Mouse (Mus musculus) spleen, postnatal 36 days (tissue): ENCODE measurements around the gene Tcea3.

ENCODE experiments used
- DNase-seq, 2 experiments: peaks; one replicate each; pipeline ENCODE4 v3.0.0; 2022; ENCODE audit warnings: low spot score in 2 of 2, mixed read lengths in 1 of 2

Gene Tcea3

DNA sequence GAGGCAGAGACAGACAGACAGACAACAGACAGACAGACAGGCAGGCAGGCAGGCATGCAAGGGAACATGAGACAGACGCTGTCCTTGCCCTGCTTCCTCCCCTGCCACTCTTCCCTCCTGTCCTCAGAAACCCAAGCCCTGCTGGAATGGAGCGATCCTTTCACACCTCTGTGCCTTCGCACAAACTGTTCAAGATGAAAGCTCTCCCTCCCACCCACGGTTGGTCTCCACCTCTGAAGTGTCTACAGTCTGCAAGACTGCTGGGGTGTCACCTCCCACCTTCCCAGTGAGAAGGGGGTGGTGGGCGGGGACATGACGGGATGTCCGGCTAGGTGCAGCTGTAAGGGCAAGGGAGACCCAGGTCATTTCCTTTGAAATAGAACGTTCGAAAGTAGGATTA is 34.1 kb downstream of the Tcea3 start:
- no peak for DNase-seq

DNA sequence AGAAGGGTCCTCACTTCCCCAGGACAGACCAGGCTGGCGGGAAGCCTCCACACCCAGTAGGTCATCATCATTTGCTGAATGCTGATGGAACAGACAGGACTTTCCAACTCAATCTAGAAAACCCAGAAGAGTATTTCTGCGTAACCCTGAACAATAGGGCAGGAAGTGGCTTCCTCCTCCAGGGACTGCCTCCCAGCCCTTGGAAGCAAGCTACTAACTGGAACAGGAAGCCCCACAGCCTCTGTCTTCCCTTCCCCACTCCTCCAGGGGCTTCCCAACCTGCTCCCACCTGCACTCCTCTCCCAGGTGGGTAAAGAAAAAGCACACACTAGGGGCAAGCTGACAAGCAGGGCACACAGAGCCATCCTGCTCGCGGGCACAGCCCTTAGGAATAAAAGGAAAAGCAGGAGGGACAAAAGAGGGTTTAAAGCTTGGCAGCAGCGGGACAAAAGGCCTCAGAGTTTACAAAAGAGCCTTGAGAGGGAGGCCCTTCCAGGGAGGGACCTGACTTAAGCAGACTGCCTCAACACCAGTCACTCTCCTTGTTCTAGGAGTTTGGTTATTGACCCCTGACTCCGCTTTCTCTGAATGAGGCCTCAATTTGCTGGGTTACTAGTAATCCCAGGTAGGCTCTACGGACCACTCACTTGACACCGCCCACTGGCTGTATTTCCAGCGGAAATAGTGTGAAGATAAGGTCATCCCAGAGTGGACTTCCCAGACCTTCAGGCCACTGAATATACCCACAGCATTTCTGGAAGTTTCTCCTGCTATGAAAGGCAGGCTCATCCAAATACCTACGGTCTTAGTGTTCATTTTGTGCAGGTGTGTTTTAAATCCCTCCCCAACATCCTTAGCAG is 35.3 kb downstream of the Tcea3 start:
- no peak for DNase-seq

DNA sequence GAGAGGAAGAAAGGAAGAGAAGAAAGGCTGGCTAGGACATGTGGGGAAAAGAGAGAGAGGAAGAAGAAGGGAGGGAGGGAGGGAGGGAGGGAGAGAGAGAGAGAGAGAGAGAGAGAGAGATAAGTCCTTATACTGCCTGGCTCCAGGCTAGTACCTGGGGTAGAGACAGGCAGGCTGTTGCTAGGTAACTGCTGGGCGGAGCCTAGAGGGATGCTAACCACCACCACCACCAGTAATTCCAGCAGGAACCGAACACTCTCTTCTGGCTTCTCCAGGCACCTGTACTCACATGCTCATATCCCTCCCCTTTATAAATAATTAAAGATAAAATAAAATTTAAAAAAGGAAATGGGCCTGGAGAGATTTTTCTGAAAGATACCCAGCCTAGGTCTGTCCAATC is 36.3 kb downstream of the Tcea3 start:
- no peak for DNase-seq

DNA sequence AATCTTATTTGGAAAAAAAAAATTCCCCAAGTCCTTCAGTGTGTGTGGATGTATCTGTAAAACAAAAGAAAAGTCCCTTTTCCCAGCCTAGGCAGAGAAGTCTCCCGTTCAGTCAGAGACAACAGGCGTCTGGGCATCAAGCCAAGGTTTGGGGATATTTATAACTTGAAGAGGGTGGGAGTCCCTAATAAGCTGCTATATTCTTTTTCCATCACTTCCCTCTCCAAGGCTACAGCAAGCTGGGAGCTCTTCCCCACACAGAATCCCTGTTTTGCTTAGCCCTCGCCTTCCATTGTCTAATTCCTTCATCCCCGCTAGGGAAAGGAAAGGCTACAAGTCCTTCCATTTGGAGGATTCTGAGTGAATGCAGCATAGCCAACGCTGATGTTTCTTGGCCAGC is 36.9 kb downstream of the Tcea3 start, which contains the start of gene Zfp46:
Gene Zfp46, plus strand, starts transcription at position 229 of the 400 bp plus-strand sequence.
- DNase-seq = peak; percentile 14 to 40

DNA sequence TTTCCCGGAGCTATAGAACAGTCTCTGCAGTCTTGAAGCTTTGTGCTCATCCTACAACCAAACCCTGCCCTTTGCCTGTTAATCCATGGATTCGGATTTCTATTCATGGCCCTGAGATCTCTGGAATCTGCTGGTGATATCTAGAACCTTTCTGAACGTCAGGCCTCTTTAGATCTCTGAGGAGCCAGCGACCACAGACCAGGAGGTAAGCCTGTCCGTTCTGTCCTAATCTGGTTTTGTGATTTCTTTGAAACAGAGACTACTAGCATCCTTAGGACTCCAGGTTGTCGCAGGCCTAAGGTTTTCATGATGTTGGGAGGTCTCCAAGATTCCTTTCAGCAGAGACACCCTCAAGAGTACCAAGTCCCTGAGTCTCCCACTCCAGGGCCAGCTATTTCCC is 37.4 kb downstream of the Tcea3 start:
- DNase-seq = no peak

DNA sequence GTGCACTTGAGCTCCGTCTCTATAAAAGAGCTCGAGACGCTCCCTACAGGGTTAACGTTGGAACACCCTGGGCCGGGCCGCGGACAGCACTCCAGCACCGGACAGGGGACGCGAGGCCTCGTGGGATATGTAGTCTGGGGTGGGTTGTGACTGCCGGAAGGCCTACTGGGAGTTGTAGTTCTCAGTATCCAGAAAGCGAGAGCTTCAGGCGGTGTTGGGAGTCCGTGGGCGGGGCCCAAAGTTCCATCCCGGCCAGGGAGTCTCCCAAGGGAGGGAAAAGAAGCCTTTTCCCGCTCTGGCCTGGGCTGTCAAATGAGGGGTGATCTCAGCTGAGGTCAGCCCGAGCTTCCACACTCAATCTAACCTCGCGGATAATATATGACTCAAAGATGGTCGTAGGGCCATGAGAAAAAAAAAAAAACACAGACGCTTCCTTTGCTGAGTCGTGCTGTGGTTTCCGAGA is 37.9 kb downstream of the Tcea3 start:
- DNase-seq = peak; percentile 94 to 95

DNA sequence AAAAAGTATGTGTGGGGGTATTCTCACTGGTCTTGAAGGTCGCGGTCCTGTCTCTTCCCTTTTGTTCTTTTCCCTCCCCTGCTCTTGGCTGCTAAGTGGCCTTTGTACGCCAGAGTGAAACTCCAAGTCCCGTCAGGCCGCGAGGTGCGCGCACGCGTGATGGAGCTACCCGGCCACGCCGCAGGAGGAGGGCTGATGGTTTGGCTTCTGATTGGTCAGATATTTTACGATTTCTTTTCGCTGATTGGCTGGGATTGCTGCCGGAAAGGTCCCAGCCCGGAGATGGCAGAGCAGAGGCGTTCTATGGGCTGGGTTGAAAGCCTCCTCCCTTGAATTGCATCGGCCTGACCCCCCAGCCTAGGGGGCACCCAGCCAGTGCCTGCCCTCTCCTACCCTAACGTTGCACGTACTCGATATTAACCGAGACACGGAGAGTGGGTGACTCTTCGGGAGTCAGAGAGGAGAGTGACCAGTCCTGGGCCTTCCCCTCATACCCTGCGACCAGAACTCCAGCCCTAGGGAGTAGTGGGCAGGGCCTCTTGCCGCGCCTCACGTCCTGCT is 38.4 kb downstream of the Tcea3 start:
- peak; percentile 97 to 98 for DNase-seq

DNA sequence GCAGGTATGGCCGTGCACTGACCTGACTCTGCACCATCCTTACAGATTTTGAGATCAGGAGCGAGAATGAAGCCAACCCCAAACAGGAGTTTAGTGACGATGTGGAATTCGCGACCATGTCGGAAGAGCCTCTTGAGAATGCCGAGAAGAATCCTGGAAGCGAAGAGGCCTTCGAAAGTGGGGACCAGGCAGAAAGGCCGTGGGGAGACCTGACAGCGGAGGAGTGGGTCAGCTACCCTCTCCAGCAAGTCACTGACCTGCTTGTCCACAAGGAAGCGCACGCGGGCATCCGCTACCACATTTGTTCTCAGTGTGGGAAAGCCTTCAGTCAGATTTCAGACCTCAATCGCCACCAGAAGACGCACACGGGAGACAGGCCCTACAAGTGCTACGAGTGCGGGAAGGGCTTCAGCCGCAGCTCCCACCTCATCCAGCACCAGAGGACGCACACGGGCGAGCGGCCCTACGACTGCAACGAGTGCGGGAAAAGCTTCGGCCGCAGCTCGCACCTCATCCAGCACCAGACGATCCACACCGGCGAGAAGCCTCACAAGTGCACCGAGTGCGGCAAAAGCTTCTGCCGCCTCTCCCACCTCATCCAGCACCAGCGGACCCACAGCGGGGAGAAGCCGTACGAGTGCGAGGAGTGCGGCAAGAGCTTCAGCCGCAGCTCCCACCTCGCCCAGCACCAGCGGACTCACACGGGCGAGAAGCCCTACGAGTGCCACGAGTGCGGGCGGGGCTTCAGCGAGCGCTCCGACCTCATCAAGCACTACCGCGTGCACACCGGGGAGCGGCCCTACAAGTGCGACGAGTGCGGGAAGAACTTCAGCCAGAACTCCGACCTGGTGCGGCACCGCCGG is 42.6 kb downstream of the Tcea3 start:
- DNase-seq = no peak

DNA sequence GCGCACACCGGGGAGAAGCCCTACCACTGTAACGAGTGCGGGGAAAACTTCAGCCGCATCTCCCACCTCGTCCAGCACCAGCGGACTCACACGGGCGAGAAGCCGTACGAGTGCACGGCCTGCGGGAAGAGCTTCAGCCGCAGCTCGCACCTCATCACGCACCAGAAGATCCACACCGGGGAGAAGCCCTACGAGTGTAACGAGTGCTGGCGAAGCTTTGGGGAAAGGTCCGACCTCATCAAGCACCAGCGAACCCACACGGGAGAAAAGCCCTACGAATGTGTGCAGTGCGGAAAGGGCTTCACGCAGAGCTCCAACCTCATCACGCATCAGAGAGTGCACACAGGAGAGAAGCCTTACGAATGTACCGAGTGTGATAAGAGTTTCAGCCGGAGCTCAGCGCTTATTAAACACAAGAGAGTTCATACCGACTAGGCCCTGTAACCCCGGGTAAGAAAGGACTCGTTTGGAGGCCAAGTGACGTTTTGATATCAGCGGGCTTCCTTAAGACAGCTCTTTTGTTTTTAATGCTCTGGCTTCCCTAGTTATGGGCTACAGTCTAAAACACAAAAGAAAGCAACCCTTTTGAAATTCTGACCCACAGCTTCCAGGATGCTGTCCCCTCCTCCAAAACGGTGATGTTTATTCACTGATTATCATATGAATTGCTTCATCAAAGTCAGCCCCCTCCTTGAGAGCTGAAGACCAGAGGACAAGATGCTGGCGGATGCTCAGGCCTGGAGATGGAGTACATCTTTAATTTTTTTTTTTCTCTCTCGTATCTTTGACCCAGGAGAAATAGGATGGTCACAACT is 43.5 kb downstream of the Tcea3 start:
- no peak for DNase-seq

DNA sequence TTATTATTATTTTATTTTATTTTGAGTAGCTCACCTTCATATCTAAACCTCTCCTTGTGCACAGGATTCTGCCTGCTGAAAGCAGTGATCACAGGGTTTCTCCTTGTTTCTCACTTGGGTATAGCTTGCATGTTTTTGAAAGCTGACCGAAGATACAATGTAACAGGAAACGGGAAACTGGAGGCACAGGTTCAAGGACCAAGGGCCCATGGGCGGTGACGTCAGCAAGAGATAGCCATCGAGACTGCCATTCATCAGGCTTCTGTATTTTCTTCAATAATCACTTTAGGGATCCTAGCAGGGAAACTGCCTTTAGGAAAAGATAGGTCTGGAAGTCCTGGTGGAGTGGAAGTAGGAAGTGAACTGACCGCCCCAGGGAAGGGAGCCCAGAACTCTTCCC is 44.2 kb downstream of the Tcea3 start:
- no peak for DNase-seq

DNA sequence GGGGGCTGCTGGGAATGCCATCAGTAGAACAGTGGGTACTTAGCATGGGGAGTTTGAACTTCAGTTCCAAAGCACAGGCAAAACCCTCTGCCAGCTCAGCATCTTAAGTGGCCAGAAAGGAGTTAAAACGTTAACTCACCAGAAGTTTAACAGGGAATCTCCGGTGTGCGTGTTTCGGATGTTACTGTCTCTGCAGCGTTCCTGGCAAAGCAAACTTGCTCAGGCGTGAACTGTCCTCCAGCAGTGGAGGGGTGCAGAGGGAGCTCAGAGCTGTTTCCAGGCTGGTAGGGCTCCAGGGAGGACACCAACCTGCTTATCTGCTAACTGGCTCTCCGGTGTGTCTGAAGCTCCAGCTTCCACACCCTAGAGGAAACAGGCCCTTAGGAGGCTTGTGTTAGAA is 48.4 kb downstream of the Tcea3 start:
- DNase-seq = no peak

DNA sequence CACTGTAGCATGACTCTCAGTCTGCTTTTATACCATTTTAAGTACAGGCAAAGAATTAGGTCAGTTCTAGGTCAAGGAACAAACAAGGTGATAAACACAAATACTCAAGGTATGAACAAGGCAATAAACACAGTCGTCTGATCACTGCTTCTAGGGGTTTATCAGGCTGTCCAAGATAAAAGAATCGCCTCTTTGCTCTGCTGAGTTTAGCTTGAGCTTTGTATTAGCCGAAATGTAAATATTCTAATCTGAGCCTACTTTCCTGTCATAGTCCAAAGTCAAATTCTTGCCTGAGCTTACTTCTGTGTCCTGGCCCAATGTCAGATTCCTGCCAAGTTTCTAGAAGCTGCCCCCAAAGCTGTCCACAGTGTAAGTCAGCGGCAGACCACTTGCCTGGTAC is 54.9 kb downstream of the Tcea3 start:
- no peak for DNase-seq

DNA sequence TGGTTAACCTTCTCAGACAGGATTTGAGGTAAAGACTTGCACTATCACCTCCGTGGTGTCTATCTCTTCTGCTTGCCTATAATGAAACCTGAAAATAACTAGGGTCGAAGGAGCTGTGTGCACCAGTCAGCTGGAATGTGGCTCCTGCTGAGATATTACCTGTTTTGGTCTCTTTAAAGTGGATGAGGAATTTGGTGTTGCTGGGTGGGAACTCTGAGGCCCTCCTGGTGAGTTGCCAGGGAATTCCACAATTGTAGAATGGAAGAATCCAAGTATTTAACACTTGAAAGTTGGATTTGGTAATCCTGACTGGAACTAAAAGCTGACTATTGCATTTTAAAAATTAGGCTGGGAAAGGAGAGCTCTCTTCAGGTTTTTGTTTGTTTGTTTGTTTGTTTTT is 56.7 kb downstream of the Tcea3 start:
- DNase-seq = no peak

DNA sequence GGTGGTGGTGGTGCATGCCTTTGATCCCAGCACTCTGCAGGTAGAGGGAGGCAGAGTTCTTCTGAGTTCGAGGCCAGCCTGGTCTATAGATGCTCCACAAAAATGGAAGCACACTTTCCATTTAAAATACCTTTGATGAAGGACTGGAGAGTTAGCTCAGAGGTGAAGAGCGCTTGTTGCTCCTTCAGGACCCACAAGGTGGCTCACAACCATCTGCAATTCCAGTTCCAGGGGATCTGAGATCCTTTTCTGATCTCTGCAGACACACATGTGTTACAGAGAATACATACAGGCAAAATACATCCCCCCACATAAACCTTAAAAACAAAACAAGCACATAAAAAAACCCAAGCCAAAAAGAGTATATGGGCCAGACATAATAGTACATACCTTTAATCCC is 60.8 kb downstream of the Tcea3 start:
- DNase-seq = no peak

DNA sequence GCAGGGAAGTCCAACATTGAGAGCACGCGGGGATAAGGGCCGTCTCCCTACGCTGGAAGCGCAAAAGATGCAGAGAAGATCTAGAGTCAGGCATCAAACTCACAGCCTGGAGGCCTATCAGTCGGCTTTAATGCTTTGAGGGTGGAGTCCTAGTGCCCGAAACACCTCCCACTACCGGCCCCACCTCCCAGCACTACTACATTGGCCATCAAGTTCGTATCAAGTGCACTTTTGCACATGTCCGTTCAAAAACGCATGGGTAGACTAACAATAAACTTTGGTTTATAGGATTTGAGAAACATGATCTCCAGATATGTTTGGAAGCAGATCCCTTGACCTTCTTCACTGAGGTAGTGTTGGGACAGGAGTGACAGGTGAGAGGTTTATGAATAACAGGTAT is 62.3 kb downstream of the Tcea3 start:
- DNase-seq = peak; percentile 76 to 78

DNA sequence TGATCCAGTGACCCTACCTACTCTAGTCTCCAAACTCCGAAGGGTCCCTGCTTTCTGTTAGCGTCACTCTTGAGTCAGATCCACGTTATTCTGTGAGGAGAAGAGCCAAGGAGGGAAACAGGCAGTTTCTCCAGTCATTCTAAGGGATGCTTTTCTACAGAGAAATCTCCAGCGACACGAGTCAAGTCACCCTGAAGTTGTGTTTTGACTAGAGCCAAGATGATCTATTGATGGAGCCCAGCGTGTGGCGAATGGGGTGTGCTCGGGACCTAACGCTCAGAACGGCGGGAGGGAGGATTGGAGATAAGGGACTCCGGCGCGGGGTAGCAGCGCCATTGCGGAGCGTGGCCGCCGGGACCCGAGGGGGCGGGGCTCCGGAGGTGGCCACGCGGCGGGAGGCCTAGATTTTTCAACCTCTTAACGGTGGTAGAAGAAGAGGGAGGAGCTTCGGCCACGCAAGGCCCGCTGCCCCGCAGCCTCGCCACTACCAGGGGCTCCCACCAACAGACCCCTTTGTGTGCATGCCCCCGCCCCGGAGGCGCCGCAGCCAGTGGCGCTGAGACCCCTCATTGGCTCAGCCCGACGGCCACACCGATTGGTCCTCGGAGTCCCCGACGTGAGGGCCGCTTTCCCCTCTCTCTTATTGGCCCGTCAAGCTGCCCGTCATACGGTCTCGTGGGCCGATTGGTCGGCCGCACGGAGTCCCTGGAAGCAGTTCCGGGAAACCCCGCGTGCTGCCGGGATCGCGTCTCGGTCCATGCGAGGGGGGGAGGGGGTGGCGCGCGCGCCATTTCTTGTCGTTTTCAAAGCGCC is 62.9 kb downstream of the Tcea3 start, which contains the start of gene Hnrnpr:
Gene Hnrnpr, plus strand, starts transcription at position 714 of the 813 bp plus-strand sequence.
- peak; percentile 98 for DNase-seq

DNA sequence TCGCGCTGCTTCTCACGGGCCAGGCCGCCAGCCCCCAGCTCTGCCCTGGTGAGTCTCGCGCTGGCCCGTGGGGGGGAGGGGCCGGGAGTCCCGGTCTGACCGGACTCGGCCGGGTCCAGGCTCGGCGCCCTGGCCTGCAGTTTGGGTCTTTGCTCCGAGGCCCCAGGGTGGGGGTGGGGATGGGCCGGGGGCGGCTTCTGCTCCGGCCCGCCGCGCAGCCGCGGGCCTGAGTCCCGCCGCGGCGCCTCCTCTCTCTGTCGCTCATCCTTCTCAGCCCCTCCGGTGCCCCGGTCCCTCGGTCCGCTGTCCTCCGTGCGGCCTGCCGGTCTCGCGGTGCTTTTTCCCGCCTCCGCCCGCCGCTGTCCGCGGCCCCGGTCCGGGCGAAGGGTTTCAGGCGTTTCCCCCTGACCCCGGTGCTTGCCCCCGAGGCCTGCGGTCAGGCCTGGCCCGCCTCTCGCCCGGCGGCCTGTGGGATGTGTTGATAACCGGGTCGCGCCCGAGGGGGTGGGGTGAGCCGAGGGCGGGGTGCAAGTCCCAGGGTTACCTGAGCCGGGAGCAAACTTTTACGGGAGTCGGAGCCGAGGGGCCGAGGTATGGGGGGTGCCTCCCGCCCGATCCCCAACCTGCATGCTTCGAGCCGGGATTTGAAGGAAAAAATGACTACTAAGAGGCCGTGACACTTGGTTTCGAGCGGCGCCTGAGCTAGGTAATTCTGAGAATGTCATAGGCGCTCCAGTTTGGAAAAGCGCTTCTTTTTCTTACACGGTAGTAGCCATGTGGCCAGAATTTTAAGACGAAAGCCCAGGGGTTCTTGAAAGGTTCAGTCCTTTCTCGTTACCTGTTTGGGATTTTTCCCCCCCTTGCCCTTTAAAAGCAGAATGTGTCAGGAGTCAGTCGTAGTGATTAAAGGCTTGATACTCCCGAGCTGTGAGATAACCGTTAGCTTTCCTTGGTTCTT is 63.8 kb downstream of the Tcea3 start:
- peak; percentile 72 to 77 for DNase-seq

DNA sequence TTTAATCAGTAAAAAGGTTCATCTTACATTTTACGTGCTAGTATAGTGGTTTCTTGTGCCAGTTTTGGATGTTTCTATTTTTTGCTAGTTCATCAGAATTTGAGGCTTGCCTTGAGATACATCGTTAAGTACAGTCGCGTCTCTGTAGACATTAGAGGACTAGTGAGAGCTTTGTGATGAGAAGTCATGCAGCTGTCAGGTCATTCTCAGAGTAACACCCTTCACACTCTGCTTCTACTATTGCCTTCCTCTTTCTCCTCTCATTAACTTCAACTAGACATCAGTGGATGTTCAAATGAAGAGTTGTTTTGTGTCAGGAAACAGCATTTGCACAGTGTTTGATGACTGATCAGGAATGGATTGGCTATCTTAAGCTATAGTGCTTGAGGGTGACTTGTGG is 65.1 kb downstream of the Tcea3 start:
- no peak for DNase-seq

DNA sequence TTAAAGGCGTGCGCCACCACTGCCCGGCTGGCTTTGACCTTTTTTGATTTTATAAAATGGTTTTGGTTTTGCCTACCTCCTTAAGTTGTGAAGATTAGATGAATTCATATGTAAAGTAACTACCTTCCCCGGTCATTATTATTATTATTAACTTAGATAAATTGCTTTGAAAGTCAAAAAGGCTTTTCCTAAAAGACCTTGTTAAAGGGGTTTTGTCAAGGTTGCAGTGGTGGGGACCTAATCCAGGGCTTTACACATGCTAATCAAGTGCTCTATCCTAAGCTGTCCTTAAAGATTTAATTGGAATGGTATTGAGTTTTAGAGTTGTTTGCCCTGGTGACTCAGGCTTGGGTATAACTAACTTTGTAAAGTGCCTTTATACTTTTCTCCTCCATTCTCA is 70.1 kb downstream of the Tcea3 start:
- no peak for DNase-seq
